Mouse (Mus musculus): ENCODE measurements around the gene Celf2. TPM values are rescaled to one million over a fixed set of nuclear protein-coding genes. Genes with fewer than 3 reads are reported as not detected.

Gene Celf2
- polyA plus RNA-seq, 1 experiment from 2014 or later, result 322 TPM

DNA sequence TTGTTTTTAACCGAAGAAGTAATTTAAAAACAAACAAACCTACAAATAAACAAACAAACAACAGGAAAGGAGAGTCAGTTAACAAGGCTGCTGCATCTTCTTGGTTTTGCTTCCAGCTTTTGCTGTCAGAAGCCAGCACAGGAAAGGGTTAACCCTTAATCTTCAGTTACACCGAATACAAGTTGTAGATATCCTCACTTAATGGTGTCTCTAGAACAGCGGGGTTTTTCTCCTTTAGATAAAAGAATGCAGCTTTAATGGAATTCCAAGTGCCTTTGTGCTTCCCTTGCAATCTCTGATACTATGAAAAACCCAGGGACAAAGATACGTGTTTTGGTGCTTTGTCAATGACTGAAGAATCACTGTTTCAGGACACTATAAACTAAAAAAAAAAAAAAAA lies 420.8 kb downstream of the Celf2 start:
- Histone ChIP-seq H3K9me3 (no peaks in the 10 kb centered on the region), H3K27ac (replicated peaks) (peak overlapping the region; percentile 94), H3K4me3 (no peak overlapping the region), H3K4me2 (replicated peaks) (no peak overlapping the region), H3K4me1 (peaks cover 33% of the 10 kb centered on the region), H3K27me3 (no peaks in the 10 kb centered on the region), H3K9ac (replicated peaks) (no peak overlapping the region), H3K36me3 (no peaks in the 10 kb centered on the region)
- 11% methylated on average over 4 of the region's 4 CpGs for WGBS
- 0 out of 2 replicates have a peak, but pooled peaks have one; percentile 3 for ATAC-seq (replicated peaks)

DNA sequence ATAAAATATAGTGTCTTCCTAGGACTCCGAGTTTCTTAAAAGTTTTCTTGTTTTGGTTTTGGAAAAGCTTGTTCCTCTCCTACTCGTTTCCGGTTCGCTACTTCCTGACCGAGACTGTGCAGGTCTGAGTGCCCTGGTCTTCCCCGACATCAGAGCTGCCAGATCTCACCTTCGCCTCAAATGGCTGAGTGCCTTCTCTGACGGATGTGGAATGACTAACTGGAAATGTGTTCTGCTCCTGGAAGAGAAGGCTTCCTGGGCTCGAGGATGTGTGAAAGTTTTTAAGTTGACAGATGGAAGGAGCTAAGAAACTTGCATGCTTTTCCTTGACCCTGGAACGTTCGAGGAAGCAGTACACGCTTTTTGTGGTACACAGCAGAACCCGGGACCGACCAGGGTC lies 421.9 kb downstream of the Celf2 start:
- H3K27ac ChIP-seq (replicated peaks), result peak overlapping the region; percentile 94
- peaks cover 39% of the 10 kb centered on the region for H3K4me1 ChIP-seq
- H3K4me3 ChIP-seq, result no peak overlapping the region
- H3K9me3 ChIP-seq, result no peaks in the 10 kb centered on the region
- H3K4me2 ChIP-seq (replicated peaks), result no peak overlapping the region
- ATAC-seq (replicated peaks), result no peak
- no peaks in the 10 kb centered on the region for H3K36me3 ChIP-seq
- 51% methylated on average over 14 of the region's 14 CpGs for WGBS
- no peaks in the 10 kb centered on the region for H3K27me3 ChIP-seq
- no peak overlapping the region for H3K9ac ChIP-seq (replicated peaks)

DNA sequence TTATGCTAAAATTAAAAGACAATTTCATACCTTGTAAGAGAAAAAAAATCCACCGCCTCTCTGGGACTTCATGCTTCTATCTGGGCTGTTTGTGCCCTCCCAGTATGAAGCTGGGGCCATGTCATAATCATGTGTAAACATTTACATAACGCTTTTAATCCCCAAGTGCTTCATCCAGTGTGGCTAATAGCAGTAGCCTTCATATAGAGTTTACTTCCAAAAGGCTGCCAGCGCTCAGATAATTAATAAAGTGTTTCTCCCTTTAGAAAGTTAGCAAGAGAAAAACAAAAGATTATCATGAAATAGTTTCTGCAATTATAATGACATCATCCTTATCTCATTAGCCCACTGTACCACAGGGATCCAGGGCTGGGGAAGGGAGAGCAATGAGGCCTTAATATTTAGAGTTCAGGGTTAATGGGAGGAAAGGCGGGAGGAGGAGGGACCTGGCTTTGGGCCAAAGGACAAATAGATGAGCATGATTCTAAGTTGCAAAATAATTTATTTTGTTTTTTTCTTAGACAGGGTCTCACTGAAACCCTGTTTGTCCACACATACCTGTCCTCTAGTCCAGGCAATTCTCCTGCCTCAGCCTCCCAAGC lies 425.8 kb downstream of the Celf2 start:
- no peak for ATAC-seq (replicated peaks)
- Histone ChIP-seq H3K4me1 (peaks cover 43% of the 10 kb centered on the region), H3K36me3 (no peaks in the 10 kb centered on the region), H3K9me3 (no peaks in the 10 kb centered on the region), H3K27me3 (no peaks in the 10 kb centered on the region), H3K4me2 (replicated peaks) (no peak overlapping the region), H3K9ac (replicated peaks) (no peak overlapping the region), H3K4me3 (no peak overlapping the region), H3K27ac (replicated peaks) (peak overlapping the region; percentile 21; the same call in 1 of the 2 replicates)
- 44% methylated on average over 4 of the region's 4 CpGs for WGBS

DNA sequence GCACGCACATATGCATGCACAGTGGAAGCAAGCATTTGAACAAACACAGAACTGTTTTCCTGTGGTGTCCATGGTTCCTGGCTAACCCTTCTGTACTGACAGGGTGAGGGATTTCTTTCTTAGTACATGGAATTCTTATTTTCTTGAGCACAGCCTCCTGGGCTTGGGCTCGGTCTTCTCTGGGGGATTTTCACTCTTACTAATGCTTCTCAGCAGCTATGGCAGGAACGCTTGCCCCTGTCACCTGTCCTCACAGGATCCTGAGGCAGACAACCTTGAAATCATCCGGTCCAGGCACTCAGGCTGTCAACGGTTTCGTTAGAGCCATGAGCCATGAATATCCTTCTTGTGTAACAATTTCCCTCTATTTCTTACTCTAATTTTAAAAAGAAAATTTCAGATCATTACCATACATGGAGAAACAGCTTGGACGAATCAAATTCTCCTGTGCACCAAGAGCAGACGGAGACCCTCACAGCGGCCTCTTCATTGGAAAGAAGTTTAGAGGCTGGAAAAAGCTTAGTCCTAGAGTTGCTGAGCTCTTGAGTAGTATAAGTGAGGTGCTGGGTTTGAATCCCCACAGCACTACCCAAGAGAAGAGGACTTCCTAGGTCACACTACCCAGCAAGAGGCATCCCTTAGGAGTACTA lies 426.9 kb downstream of the Celf2 start:
- Histone ChIP-seq H3K4me2 (replicated peaks) (0 out of 2 replicates have a peak overlapping the region, but pooled peaks have one; percentile 48), H3K27ac (replicated peaks) (peak overlapping the region; percentile 82), H3K4me3 (no peak overlapping the region), H3K9ac (replicated peaks) (peak overlapping the region; percentile 46; the same call in 1 of the 2 replicates), H3K9me3 (0 out of 2 replicates have a peak, but pooled peaks cover 3% of the 10 kb centered on the region), H3K36me3 (0 out of 2 replicates have a peak, but pooled peaks cover 2% of the 10 kb centered on the region), H3K4me1 (peaks cover 38% of the 10 kb centered on the region), H3K27me3 (no peaks in the 10 kb centered on the region)
- 0 out of 2 replicates have a peak, but pooled peaks have one; percentile 9 for ATAC-seq (replicated peaks)
- 72% methylated on average over 9 of the region's 9 CpGs for WGBS

DNA sequence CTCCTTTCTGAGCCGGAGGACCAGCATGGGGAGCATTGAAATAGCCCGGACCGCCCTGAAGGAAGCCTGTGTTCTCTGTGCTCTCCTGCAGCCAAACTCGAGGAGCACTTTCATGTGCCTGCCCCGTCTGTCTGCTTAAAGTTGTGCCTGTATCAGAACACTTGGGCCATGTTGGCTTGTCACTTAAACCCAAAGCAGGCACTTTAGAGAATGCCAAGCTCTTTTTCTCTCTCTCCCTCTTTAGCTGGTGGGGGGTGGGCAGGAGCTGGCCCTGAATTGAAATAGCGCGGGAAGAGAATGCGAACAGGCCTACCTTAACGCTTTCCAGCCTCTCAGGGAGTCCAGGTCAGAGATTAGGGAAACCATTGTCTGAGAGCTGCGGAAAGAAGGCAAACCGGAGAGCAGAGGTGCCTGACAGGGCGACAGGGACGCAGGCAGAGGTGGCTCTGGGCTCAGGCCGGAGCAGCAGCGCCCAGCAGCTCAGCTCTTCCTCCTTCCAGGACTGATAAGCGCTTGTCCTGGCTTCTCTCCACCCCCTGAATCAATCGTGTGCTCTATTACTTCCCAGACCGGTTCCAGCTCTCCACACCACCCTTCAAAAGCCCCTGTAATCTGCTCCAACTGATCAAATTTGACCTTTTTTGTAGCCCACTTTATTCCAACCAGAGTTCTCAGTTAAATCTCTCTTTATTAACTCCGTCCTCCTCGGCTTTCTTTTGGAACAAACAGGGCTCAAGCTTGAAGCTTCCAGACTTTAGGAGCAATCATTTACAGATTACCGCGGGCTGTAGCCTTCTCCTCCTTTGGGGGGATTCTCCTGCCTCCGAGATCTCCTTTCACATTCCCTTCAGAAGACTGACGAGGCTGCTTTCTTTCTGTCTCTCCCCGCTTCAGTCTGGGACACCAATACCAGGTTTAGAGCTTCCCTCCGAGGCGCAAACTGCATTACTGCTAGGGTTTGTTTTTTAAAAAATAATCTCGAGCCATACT lies 428.3 kb downstream of the Celf2 start:
- 4% methylated on average over 28 of the region's 28 CpGs for WGBS

DNA sequence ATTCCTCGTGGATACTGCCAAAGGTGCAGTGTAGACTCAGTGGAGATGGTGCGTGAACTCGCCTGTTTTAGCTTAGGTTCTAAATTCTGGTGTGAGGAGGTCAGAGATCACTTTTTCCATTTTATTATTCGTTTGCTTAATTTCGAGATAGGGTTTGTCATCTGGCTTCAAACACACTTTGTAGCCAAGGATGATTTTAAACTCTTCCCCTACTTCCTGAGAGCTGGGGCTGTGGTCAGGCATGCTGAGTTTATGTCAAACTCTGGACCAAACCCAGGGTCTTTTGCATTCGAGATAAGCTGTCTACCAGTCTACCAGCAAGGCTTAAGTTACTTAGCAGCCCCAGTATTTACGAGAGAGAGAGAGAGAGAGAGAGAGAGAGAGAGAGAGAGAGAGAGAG lies 429.3 kb downstream of the Celf2 start:
- Histone ChIP-seq H3K36me3 (0 out of 2 replicates have a peak, but pooled peaks cover 8% of the 10 kb centered on the region), H3K9me3 (peaks cover 17% of the 10 kb centered on the region; the same call in 1 of the 2 replicates), H3K4me1 (peaks cover 36% of the 10 kb centered on the region), H3K9ac (replicated peaks) (no peak overlapping the region), H3K4me3 (no peak overlapping the region), H3K27ac (replicated peaks) (0 out of 2 replicates have a peak overlapping the region, but pooled peaks have one; percentile 82), H3K27me3 (no peaks in the 10 kb centered on the region), H3K4me2 (replicated peaks) (no peak overlapping the region; the same call in 1 of the 2 replicates)
- WGBS, result 69% methylated on average over 7 of the region's 7 CpGs
- no peak for ATAC-seq (replicated peaks)

More for the DNA sequence above, 428.3 kb downstream of the Celf2 start:
- Histone ChIP-seq H3K4me1 (peaks cover 36% of the 10 kb centered on the region), H3K9ac (replicated peaks) (peak overlapping the region; percentile 46), H3K27ac (replicated peaks) (peak overlapping the region; percentile 82), H3K27me3 (no peaks in the 10 kb centered on the region), H3K4me3 (peak overlapping the region; percentile 26), H3K36me3 (0 out of 2 replicates have a peak, but pooled peaks cover 8% of the 10 kb centered on the region), H3K4me2 (replicated peaks) (peak overlapping the region; percentile 48), H3K9me3 (0 out of 2 replicates have a peak, but pooled peaks cover 8% of the 10 kb centered on the region)
- ATAC-seq (replicated peaks), result peak; percentile 62

DNA sequence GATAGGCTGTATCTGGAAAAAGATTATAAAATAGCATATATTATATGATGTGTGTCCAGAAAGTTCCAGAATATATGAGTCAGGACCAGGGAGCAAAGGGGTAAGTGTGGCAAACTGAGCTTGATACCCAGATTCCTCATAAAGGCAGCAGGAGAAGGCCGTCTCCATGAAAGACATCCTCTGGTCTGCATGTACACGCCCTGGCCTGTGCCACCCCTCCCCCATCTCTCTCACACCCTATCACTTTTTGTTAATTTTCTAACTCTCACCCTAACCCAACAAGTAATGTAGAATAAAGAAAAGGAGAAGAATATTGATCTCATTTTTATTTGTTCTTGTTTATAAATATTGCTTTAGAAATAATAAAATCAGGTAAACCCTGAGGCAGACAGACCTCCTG lies 430.0 kb downstream of the Celf2 start:
- 0 out of 2 replicates have a peak, but pooled peaks cover 8% of the 10 kb centered on the region for H3K36me3 ChIP-seq
- peaks cover 17% of the 10 kb centered on the region; the same call in 1 of the 2 replicates for H3K9me3 ChIP-seq
- no peak overlapping the region for H3K4me2 ChIP-seq (replicated peaks)
- no peak for ATAC-seq (replicated peaks)
- 89% methylated on average over 2 of the region's 2 CpGs for WGBS
- H3K27ac ChIP-seq (replicated peaks), result no peak overlapping the region; the same call in 1 of the 2 replicates
- H3K27me3 ChIP-seq, result no peaks in the 10 kb centered on the region
- H3K9ac ChIP-seq (replicated peaks), result no peak overlapping the region
- H3K4me3 ChIP-seq, result no peak overlapping the region
- H3K4me1 ChIP-seq, result peaks cover 36% of the 10 kb centered on the region

DNA sequence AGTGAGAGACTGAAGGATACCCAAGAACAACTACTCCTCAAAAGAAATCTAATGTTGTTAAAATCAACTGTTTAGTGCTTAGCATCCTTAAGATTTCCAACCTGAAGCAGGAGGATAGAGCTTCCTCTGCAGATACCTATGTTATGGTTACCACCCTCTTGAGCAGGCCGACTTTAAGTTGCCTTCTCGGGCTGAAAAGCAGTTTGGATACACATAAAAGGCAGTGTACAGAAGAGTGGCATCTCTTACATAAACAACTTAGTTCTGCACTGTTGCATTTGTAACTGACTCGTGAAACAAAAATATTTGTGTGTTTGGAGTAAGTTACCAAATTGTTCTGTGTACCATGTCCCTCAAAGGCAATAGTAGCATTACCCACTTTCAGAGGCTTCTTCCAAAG lies 435.6 kb downstream of the Celf2 start:
- Histone ChIP-seq H3K36me3 (0 out of 2 replicates have a peak, but pooled peaks cover 8% of the 10 kb centered on the region), H3K9me3 (peaks cover 17% of the 10 kb centered on the region; the same call in 1 of the 2 replicates), H3K4me3 (no peak overlapping the region), H3K27me3 (no peaks in the 10 kb centered on the region), H3K4me2 (replicated peaks) (no peak overlapping the region), H3K4me1 (no peaks in the 10 kb centered on the region), H3K27ac (replicated peaks) (no peak overlapping the region), H3K9ac (replicated peaks) (no peak overlapping the region)
- no peak for ATAC-seq (replicated peaks)
- 65% methylated on average over 3 of the region's 3 CpGs for WGBS

DNA sequence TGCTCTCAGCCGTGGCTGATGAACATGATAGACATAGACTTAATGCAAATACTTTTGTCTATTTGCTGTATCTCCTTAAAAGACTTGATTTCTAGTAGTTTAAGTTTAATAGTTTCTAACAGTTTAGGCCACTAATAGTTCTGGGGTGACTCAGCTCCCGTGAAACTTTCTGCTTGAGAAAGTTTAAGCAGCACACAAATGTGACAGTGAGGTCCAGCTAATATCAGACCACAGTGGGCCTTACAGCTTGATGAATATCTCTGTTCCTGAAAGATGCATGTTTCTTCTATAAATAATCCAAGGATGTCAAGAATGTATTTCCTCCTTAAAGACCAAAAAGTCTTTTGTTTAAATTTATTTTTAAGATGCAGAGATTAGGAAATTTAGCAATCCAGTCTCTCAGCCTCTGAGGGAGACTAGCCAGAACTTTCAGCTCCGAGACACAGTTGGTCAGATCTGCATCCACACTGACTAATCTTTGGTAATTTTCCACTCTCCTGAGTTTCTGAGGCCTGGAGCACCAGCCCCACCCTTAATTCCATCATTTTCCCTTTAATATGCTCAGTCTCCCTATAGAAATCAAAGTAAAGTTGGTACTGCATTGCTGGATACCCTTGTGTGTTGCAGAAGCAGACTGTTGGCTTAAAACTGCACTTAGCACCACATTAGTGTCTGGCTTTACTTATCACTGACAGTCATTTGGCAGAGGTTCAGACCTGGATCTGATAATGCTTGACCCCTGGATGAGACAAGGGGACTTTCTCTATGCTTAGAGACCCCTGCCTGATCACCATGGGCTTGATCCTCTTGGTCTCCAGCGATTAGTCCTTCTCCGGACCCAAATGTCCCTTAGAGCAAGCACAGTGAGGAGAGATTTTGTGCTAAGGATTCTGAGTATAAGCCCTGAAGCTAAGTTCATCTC lies 436.8 kb downstream of the Celf2 start:
- no peak for ATAC-seq (replicated peaks)
- Histone ChIP-seq H3K9me3 (peaks cover 14% of the 10 kb centered on the region; the same call in 1 of the 2 replicates), H3K4me3 (no peak overlapping the region), H3K36me3 (0 out of 2 replicates have a peak, but pooled peaks cover 8% of the 10 kb centered on the region), H3K27me3 (no peaks in the 10 kb centered on the region), H3K27ac (replicated peaks) (no peak overlapping the region), H3K4me2 (replicated peaks) (no peak overlapping the region), H3K9ac (replicated peaks) (no peak overlapping the region), H3K4me1 (peaks cover 11% of the 10 kb centered on the region; the same call in 1 of the 2 replicates)
- 78% methylated on average over 5 of the region's 5 CpGs for WGBS

DNA sequence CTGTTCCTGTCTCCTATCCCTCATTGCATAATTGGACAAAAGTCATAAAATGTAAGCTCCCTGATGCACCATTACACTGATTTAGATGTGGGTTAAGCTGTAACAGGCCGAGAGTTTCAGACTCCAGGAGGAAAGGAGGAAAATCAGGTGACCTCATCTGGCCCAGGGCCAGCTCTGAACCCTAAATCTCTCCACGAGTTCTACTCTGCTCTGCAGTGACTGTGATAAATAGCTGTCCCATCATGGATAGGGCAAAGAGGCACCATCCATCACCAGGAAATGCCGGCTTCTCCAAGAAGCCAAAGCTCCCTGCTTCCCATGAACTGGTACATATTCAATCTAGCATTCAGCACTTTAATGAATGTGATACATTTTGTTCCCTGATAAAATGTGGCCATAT lies 439.9 kb downstream of the Celf2 start:
- no peaks in the 10 kb centered on the region for H3K36me3 ChIP-seq
- peaks cover 12% of the 10 kb centered on the region; the same call in 1 of the 2 replicates for H3K4me1 ChIP-seq
- no peak for ATAC-seq (replicated peaks)
- H3K27ac ChIP-seq (replicated peaks), result no peak overlapping the region
- no peaks in the 10 kb centered on the region for H3K9me3 ChIP-seq
- no peak overlapping the region for H3K4me3 ChIP-seq
- 63% methylated on average over 3 of the region's 3 CpGs for WGBS
- no peaks in the 10 kb centered on the region for H3K27me3 ChIP-seq
- H3K9ac ChIP-seq (replicated peaks), result no peak overlapping the region
- H3K4me2 ChIP-seq (replicated peaks), result no peak overlapping the region
